Mouse (Mus musculus) cerebellum, adult 18-20 months (tissue): ENCODE measurements around the gene Med15.
"Not testable (repeated sequence)": the region's sequence is repeated elsewhere in the genome, so short reads cannot be mapped to it uniquely, and the experiment has no call there.

Experiments used
- DNase-seq, 2 experiments: peaks; one replicate each; pipeline ENCODE4 v3.0.0; 2021

Med15 gene

DNA sequence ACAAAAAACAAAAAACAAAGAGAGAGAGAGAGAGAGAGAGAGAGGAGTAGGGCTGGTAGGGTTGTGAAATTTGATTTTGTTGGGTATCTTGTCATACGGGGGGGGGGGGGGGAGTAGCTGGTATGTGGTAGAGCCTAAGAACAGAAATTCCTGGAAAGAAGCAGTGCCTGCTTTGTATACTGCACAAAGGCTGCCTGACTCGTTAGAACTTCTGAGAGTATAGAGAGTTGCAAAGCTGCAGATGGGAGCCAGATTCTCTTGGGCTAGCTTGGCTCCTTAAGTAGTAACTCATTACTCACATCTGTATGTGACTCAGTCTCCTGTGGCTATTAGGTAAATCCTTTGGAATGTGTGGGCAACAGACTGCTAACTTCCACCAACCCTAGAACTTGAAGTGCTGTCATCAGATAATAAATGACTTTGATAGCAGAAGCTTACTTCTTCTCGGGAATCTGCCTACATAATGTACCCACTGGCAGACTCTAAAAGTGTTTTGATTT is at the start of gene Med15:
Gene Med15, minus strand, starts transcription at position 51 of the 500 bp plus-strand sequence.
- no peak for DNase-seq

DNA sequence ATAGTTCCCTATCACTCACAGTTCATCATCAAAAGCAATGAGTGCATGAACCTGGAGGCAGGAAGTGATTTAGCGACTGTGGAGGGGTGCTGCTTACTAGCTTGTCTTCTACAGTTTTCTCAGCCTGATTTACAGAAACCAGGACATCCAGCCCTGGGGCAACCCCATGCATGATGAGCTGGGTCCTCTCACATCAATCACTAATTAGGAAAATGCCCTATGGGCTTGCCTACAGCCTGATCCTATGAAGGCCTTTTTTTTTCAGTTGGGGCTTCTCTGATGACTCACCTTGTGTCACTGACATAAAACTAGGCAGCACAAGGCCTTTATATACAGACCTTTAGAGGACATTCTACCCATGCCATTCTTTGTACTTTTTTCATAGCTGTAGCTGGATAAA is 47.0 kb upstream of the Med15 start:
- DNase-seq = no peak

DNA sequence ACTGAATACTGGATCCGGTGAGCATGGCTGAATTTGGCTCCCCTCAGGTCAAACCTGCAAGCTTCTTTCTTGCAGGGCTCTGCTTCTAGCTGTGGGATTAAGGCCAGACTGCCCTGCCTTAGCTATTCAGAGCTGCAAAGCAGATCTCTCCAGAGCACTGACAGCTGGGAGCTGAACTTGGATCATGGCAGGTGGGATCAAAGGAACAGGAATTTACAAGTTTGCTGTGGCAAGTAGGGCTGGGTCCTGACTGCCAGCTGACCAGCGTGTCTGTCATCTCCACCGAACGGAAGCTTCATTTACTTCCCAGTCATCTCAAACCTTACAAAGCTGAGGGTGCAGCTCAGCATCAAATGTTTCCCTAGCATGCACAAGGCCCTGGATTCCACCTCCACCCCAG is 45.5 kb upstream of the Med15 start:
- no peak for DNase-seq

DNA sequence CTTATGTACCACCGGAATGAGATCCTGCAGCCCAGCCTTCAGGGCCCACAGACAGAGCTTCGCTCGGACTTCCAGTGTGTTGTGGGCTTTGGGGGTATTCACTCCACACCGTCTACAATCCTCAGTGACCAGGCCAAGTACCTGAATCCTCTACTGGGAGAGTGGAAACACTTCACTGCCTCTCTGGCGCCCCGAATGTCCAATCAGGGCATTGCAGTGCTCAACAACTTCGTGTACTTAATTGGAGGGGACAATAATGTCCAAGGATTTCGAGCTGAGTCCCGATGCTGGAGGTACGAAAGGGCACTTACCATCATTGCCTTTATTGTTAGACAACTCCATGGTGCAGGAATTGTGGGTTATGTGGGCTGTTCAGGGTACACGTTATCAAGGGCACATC is 44.1 kb upstream of the Med15 start:
- peak; percentile 55 to 56 for DNase-seq

DNA sequence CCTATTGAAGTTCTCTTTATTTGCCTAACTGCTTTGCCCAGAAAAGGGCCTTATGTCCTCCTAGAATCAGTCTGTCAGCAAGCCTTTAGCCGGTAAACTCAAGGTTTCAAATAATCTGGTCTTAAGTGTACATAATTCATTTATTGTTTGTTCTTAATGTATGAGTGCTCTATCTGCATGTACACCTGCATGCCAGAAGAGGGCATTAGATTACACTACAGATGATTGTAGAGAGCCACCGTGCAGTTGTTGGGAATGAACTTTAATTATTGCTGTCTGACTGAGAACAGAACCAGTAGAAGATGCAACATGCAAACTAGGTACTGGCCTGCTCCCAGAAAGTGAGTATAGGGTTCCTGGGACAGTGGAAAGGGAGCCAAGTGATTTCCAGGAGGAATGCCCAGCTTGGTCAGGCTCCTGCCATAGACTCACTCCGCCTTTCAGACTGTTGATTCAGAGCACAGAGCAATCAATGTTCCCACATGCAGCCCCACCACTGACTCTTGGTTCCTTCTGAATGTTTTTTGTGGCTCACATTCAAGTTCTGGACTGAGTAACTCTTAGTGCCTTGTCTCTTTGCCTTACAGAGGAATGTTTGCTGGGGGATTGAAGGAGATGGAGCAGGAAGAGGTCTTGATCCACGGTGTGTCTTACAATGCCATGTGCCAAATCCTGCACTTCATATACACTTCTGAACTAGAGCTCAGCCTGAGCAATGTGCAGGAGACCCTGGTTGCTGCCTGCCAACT is 38.6 kb upstream of the Med15 start:
- peak in 1 of 2 experiments; percentile 19 for DNase-seq

DNA sequence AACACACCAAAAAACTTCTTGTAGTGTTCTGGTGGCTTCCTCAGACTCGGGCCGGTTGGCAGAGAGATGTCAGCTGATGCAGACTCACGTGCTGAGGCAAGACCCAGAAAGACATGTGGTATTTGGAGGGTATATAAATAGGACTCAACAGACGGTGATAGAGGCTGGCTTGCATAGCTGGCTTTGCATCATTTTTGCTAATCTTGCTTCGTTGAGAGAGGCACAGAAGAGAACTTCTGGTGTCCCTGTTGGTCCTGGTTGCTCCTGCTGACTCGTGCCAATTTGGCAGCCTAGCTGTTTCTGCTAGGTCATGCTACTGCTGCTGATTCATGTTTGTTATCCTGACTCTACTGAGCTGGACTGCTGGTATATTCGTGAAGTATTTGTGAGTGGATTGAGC is 36.1 kb upstream of the Med15 start:
- peak; percentile 69 to 80 for DNase-seq

DNA sequence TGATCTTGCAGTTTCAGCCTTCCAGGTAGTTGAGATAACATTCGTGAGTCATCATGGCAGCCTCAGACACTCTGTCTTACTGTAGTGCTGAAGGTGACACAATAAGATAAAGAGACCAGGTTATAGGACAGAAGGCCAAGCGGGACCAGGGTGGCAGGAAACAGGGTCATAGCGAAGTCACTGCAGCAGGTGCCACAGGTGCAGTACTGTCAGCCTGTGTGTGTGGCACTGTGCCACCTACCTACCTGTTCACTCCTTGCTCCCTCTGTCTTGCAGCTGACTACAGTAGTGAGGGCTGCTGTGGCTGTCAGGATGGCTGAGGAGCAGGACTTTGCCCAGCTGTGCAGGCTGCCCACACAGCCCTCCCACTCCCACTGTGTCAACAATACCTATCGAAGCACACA is 31.4 kb upstream of the Med15 start:
- DNase-seq = no peak

DNA sequence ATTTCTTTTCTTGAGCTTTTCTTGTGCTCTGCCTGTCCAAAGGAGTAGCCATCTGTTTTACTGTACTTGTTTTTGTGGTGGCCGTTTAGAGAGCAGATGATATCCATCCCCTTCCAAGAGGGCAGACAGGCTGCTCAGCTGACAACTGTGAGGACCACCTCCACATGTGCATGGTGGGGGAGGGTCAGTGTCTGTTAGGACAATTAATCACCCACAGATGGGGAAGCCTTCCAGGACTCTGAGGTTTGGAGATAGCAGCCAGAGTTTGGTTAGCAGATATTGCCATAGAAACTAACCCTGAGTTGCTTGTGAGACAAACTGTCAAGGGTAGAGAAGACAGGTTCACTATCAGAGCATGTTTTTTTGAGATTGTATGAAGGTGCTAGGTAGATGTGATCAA is 28.4 kb upstream of the Med15 start:
- DNase-seq = no peak

DNA sequence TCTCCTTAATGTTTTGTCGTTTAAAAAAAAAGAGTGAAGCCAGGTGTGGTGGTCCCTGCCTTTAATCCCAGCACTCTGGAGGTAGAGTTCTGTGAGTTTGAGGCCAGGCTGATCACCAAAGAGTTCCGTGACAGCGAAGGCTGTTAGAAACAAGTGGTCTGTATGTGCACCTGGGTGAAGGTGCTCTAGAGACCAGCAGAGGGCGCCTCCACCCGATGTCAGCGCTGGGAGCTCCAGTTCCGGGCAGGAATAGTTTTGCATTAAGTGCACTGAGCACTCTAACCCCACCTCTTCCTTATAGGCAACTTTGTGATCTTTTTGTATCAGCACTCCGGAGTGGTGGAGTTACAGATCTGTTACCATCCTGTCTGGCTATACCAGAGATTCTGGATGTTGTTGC is 28.0 kb upstream of the Med15 start:
- peak; percentile 45 for DNase-seq

DNA sequence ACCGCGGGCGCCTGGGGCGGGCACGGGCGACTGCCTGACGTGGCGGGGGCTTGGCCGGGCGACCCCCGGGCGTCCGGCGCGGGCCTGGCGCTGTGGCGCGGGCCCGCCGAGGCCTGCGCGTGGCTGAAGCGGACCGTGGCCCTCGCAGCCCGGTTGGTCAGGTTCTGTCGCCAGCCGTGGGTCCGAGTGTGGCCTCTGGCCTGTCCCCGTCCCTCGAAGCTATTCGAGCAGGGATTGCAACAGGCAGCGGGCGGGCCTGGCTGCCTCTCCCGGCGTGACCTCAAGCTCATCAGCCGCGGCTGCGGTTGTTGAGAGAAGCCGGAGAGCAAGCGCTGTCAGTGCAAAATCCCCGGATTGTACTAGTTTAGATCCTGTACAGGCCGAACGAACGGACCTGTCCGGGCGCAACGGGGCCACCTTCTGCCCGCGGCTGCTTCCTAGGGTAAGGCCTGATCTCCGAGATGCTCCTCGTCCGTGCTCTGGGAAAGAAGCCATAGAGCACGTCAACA is 27.2 kb upstream of the Med15 start:
- DNase-seq = peak; percentile 65 to 69

DNA sequence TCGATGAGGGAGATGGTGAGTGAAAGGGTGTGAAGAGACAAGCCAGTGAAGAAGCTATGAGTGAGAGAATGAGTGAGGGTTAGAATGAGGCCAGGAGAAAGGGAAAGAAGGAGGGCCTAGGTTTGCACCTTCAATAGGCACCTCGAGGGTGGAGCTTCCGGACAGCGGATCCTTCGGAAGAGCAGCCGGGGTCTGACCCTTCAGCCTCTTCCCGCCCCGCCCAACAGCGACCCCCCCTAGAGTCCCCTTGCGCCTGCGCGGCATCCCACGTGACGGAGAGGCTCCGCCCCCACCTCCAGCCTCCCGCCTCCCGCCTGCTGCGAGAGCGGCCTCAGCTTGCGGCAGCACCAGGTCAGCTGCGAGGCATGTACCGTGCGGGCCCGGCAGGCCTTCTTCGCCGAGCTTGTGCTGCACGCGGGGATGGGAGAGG is 26.7 kb upstream of the Med15 start, which contains the start of gene Klhl22:
Gene Klhl22, plus strand, starts transcription at position 275 of the 430 bp plus-strand sequence.
- peak; percentile 92 to 94 for DNase-seq

DNA sequence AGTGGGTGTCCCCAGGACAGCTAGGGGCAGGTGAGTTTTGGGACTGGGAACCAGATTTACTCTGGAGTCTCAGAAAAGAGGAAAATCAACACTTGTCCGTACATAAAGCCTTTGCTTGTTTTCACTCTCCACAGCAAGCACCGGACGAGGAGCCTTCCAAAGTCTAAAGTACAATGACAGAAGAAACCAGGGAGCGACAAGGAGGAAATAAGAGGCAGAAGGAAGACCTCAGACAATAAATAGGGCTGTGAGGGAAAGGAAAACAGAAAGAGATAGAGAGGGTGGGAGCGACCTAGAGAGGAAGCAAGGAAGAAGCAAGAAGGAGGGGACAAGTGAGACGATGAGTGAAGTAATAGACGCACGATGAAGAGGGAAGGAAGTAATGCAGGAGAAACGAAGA is 26.2 kb upstream of the Med15 start:
- no peak for DNase-seq

DNA sequence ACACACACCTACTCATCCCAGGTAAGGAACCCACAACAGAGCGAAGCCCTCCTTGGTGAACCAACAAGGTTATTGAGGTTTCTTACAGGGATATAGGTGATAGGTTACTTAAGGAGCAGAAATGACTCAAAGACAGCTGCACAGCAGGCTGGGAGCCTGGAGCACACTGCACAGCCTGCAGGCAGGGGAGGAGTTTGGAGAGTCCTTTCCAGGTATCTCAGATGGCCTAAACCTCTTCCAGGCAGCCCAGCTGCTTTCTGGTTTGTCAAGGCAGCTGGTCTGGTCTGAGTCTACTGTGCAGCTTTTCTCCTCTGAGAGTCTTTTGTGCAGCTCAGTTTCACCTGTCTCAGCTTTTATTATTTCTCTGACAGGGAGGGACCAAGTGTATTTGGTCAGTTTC is 25.1 kb upstream of the Med15 start:
- no peak for DNase-seq

DNA sequence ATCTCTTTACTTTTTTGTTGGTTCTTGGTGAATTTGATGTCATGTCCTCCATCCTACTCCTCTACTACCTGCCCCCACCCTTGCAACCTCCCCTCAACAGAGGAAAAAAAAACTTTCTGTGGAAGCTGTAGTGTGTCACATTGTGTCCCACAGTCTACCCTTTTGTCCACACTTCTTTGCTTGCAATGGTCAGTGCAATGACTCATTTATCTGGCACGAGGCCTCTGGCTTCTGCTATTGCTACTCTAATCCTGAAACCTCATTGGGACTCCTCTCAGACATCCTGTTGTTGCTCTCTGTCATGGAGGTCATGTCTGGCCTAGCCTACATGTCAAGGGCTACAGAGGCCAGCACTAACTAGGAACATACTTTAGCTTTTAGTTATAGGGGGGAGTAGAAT is 21.0 kb upstream of the Med15 start:
- DNase-seq = no peak

DNA sequence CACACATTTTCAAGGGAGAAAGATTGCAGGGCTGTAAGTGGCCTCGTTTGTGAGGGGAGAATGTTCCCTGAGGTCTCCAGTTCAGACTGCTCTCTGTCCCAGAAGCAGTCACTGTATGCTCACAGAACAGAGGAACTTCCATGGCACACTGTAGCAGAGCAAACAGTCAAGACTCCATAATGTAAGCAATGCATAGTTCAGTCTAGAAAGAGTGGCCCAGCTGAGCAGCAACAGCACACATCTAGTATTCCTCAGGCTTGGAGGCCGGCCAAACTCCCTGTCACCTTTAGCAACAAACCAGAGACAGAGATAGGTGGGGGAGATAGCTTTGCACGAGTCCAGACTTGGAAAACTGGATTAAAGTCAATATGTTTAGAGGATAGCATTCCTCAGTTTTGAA is 20.3 kb upstream of the Med15 start:
- no peak for DNase-seq

DNA sequence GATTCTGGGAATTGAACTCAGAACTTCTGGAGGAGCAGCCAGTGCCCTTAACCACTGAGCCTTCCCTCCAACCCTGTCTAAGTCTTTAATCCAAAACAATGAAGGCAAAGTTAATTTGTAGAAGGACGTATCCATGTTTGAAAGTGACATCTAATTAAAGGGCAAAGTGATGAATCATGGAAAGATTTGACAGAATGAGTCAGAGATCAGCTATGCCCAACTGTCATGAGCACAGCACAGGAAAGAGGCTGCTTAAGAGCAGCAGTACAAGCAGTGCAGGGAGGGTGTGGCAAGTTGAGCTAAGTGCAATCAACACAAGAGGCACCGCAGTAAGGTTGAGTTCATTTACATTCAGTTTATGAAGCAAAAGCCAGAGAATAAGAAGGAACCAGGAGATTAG is 12.4 kb upstream of the Med15 start:
- no peak for DNase-seq

DNA sequence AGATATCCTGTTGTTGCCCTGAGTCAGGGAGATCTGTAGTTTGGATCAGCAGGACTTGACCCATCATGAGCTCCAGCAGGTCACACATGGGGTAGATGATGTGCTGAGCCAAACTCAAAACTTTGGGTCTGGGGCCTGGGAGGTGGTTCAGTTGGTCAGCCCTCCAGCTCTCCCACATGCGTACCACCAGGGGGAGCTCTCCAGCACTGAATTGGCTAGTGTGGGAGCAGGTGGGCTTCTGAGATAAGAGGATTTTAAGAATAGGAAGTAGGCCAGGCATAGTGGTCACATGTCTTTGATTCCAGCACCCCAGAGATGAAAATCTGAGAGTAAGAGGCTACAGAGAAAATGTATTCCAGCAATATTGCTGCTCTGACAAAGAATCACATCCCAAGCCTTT is 11.8 kb upstream of the Med15 start:
- DNase-seq = peak; percentile 27 to 63

DNA sequence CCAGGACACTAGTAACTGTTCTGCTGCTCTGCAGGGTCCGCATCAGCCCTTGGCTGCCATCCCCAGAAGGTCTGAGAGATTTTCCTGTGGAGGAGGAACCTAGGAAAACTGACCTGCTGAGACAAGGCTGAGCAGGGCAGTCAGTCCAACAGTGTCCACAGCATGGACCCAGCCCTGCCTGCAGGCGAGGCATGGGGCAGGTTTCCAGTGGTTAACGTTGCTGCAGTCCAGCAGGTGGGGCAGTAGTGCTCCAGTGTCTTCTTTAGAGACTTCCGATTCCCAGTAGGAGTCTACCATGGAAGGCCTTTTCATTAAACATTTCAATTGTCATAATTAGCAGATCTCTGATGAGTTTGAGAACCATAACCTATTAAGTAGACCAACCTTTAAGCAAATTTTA is 10.6 kb upstream of the Med15 start:
- no peak for DNase-seq

DNA sequence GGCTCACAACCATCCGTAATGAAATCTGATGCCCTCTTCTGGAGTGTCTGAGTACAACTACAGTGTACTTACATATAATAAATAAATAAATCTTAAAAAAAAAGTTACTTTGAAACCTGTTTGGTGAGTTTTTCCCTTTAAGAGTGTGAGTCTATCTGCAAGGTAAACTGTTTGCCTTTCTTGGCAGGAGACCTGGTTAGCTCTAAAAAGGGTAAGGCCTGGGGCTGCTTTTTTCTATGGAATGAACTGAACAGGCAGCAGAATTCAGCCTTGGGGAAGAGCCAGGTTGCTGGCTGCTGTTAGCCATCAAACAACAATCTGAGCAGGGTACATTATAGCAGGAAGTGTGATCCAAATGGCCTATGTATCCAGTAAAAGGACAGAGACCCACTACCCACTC is 10.1 kb upstream of the Med15 start:
- no peak for DNase-seq

DNA sequence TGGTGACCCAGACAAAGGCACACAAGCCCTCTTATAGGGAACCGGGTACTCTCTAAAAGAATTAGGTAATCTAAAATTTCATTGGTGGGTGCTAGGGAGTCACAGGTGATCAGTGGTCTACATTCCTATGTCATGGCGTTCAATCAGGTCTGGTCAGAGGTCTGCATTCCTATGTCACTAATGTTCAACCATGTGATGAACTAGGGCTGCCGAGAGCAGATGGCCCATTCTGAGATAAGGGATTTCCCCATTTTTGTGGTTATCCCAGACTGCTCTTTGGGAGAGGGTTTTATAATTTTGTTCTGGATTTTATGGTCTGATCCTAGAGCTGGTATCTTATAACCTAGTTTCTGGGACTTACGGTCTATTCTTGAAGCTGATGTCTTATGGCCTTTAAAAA is 7.4 kb upstream of the Med15 start:
- no peak for DNase-seq

DNA sequence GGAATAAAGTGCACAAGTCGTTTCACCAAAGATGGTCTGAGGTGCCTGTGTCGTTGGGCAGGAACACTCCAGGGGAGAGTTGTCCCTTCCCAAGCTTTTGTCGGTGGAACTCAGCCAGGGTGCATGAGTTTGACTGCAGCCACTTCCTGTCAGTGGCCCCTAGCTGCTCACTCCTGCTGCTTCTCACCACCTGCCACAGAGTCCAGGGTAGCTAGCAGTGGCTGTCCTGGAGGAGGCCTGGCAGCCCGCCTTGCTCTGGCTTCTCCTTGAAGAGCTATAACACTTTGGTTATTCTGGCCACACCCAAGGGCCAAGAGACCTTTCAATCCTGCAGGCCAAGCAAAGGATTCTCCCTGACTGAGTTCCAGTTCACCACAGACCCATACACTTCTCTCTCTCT is 3.5 kb upstream of the Med15 start:
- DNase-seq = no peak

DNA sequence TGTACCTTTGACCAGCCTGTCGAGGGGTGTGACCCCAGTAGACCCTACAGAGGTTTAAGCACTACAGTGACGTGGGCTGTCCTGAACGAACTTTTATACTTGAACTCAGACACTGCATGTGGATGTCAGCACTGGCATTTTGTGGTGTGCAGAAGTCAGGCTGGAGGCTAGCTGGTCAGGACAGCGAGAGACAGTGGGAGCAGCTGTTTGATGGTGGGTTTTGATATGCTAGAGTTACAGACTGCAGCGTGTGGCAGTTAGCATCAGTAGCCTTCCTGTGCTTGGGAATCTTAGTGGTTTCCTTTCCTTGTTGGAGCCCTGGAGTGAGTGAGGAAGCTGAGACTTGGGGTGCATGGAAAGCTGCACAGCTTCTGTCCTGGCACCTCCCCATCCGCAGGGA is 2.2 kb upstream of the Med15 start:
- DNase-seq = not testable (repeated sequence)

DNA sequence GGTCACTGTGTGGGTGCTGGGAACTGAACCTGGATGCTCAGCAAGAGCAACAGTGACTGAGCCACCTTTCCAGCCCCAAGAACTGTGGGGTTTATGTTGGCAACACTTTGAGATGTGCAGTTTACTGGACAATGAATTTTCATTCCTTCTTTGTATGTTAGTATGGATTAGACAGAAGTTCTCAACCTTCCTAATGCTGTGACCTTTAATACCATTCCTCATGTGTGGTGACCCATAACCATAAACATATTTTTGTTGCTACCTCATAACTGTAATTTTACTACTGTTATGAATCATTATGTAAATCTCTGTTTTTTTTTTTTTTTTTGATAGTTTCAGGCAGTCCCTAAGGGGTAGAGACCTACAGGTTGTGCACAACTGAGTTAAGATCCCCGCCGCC is 955 bp upstream of the Med15 start:
- no peak for DNase-seq

DNA sequence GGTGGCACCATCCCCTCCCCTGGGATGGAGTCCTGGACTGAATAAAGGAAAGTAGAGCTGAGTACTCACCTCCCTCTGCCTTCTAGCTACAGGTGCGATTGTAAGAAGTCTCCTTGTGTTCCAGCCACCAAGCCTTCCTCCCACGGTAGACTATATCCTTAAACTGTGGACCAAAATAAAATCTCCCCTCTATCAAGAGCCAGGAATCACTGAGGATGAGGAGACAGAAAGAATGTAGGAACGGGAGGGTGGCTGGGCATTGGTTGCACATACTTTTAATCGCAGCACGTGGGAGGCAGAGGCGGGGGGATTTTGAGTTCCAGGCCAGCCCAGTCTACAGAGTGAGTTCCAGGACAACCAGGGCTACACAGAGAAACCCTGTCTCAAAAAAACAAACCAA is 260 bp downstream of the Med15 start:
- no peak for DNase-seq

DNA sequence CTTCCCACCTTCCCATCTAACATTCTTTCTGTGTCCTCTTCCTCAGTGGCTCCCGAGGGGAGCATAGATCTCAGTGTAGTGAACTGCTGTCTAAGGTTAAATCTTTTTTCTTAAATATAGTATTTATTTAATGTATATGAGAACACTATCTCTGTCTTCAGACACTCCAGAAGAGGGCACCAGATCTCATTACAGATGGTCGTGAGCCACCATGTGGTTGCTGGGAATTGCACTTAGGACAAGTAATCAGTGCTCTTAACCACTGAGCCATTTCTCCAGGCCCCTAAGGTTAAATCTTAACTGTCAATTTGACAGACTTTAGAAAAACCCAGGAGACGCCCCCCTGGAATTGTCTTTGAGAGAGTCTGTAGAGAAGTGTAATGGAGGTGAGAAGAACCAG is 670 bp downstream of the Med15 start:
- DNase-seq = no peak
